Mouse (Mus musculus): Measurements from ENCODE around the gene Glod4. TPM values are rescaled to one million over a fixed set of nuclear protein-coding genes. Genes with fewer than 3 reads are reported as not detected.

The Glod4 gene
- total RNA-seq, 2 experiments from 2014 or later: 37.7 to 44.7 TPM

DNA sequence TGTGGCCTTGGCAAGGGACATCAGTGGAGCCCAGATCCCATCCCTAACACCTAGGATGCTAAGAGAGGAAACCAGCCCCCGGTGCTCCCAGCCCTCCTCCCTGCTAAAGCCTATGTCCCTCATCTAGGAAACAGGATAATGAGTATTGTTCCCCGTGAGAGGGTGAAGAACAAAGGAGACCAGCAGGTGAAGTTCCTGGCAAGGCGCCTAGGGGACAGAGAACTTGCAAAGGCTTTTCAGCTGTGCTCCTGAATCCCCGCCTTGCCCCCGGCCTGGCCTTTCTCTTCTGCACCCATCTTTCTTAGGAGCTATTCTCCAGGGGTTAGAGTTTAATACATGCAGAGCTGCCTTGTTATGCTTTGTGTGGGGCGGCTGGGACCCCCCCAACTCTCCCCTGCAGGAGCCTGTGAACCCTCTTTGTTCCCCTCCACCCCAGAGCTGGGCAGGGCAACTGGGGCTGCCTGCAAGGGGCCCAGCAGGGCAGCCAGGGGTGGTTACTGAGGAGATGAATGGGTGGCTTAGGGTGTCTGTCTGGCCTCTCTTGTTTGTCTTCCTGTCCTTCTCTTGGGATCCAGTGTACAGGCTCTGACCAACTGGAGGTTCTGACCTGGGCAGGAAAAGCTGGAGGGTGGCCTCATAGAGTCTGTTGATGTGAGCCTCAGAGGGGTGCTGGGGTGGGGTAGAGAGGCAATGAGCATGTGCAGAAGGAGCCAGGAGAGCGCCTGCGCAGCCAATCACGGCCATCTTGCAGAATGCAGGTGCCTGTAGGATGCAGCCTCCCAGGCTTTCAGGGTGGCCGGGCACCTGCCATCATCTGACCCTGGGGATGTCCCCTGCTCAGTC lies 16.9 kb upstream of the Glod4 start:
- DNase-seq: no peak
- intact Hi-C loops (cut with DNase I): no loop called here

DNA sequence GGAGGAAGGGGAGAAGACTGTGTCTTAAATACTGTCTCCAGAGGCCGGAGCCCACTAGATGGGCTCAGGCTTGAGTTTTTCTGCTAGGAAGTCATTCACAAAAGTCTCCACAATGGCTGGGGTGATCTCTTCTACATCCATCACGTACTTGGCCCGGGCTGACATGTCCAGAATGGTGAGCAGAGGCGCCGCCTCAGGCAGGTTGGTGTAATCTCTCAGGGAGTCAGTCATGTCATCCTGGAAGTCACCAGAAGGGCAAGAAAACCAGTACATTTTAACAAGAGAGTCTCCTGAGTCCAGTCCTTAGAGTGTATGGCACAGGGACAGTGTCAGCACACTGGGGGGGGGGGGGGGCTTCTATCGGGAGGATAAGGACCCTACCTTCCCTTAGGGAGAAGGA lies 15.0 kb upstream of the Glod4 start:
- intact Hi-C loops (cut with DNase I): no loop called here
- DNase-seq: no peak

DNA sequence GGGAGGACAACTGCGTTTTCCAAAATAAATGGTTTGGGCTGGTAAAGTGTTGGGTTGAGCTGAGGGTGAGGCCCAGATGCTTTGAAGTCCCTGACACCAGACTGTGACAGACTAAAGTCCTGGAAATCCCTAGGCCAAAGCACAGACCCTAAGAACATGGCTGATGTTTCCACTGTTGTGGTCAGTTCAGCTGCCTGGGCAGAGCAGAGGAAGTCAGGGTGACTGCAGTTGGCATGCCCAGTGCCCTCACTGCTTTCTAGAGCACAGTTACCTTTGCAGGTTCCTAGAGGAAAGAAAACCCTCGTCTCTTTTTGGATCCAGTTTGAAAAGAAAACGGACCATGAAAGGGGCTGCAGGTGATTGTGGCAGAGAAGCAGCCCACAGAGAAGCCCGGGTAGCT lies 13.9 kb upstream of the Glod4 start:
- intact Hi-C loops (cut with DNase I): no loop called here
- DNase-seq: no peak

DNA sequence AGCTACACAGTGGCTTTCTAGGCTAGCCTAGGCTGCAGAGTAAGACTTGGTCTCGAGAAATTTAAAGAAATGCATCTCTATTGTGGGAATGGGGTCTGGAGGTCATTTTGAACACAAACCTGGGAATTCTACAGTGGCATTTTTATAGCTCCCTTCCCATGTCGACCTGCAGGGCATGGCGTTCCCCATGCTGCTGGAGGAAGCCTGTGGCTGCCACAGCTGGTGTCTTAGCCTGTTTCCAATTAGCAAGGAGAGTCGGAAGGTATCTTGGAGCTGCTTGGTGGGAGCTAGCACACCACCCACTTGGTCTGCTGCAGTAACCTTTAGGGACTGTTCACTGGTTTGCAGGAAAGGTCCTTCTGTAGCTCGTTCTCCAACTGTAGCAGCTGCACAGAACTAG lies 12.6 kb upstream of the Glod4 start:
- DNase-seq: no peak
- intact Hi-C loops (cut with DNase I): no loop called here

DNA sequence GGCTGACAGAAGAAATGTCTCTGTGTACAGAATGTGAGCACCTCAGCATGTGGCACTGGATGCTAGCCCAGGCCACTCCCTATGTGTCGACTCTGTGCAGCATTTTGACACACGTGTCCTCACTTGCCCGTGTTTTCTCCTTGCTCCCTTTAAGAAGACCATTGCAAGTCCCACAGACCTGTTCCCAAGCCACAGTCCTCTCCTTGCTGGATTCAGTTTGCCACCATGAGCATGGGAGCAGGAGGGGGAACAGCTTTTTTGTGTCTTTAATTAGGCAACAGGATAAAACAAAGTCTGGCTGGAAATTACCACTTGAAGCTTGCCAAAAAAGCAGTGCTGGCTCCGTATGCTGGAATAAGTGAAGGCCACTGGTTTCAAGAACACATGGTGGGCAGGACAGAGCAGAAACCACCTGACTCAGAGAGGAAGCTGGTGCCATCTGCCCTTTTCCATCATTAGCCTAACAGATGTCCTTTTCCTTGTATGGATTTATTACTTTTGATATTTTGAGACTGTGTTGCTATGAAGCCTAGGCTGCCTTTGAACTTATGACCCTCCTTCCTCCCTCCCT lies 12.0 kb upstream of the Glod4 start:
- intact Hi-C loops (cut with DNase I): no loop called here
- no peak for DNase-seq

DNA sequence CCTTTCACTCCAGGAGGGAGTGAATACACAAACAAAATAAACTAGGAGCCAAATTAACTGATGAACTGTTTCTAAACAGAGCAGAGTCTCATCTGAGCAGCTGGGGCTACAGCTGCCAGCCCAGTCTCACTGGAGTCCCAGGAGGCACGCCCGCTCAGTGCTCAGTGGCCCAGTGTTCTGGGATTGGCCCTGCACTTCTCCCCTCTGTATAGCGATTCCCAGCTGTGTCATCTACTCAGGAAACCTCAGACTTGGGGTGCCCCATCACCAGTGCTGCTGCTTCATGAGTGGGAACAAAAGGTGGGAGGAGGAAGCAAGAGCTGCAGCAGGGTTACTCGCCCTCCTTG lies 10.4 kb upstream of the Glod4 start:
- no peak for DNase-seq
- intact Hi-C loops (cut with DNase I): loop anchor here (2.0 to 5.0 kb wide), 2 partner anchors 151 to 198 kb away; no protein-coding TSS in a partner anchor

DNA sequence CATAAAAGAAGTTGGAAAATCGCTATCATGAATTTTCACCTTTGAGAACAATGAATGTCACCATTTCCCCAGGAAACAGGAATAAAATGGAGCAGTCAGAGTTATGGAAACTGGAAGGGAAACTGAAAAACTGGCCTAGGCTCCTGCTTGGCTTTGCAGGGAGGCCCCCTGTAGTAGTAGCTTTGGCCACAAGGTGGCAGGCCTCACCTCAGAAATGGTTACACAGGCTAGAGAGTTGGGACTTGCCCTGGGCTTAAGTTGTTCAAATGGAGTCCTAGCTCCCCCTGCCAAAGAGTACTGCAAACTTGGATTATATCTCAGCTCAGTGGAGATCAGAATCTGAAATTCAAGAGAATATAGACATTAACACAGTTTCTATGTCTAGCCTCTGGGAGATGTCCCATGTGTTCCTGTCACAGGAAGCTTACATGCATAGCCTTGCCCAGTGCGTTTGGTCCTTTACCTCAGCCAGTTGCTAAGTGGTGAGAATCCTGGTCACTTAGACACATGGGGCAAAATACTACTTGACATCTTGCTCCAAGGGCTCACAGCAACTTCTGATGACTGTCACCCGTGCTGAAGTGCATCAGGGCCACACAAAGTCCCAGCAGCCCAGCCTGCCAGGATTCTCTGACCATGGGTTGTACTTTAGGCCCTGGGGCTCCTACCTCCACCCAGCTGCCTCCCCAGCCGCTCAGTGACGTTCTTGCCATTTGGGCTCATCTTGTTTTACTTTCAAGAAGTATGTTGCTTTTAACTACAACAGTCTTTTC lies 9.8 kb upstream of the Glod4 start:
- peak; percentile 87 to 93 for DNase-seq
- intact Hi-C loops (cut with DNase I): loop anchor here (2.0 to 5.0 kb wide), 2 partner anchors 151 to 199 kb away; no protein-coding TSS in a partner anchor

DNA sequence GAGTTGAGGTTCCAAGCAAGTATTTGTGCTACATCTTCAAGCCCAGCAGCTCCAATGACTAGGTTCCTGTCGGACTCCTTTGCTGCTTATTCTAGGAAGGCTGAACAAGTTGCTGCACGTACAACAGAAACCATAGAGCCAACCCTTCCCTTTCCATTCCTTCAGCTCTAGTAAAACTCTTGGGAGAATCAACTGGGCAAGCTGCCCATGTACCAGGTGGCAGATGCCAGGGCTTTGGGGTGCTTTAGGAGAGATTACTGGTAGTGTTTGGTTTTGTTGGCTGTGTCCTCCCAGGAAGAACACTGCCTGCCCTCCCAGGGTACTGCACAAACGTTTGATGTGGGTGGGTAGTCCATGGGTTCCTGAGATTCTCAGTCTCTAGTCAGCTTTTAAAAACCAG lies 8.5 kb upstream of the Glod4 start:
- no peak for DNase-seq
- intact Hi-C loops (cut with DNase I): loop anchor here (2.0 to 5.0 kb wide), 2 partner anchors 153 to 200 kb away; no protein-coding TSS in a partner anchor

DNA sequence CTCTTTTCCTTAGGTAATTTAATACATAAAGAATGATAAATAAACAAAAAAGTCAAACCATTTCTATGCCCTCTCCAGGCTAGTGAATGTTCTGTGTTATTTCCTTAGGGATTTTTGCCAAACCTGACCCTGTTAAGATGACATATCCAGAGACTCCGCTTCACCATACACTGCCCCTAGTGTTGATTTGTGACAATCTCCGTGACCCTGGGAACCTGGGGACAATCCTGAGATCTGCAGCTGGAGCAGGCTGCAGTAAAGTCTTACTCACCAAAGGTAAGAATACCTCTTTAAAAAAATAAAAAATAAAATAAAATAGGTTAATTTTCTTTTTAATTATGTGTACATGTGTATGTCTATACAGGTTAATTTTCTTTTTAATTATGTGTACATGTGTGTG lies 3.7 kb upstream of the Glod4 start:
- intact Hi-C loops (cut with DNase I): no loop called here
- DNase-seq: no peak

DNA sequence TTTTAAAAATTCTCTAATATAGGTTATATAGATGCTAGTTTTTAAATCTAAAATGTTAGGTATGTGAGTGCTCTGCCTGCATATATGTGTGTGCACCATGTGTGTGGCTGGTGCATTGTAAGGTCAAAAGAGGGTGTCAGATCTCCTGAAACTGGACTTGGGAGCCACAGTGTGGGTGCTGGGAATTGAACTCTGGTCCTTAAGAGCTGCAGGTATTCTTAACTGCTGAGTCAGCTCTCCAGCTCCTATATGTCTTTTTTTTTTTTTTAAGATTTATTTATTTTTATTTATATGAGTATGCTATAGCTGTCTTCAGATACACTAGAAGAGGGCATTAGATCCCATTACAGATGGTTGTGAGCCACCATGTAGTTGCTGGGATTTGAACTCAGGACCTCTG lies 2.9 kb upstream of the Glod4 start:
- DNase-seq: no peak
- intact Hi-C loops (cut with DNase I): no loop called here

DNA sequence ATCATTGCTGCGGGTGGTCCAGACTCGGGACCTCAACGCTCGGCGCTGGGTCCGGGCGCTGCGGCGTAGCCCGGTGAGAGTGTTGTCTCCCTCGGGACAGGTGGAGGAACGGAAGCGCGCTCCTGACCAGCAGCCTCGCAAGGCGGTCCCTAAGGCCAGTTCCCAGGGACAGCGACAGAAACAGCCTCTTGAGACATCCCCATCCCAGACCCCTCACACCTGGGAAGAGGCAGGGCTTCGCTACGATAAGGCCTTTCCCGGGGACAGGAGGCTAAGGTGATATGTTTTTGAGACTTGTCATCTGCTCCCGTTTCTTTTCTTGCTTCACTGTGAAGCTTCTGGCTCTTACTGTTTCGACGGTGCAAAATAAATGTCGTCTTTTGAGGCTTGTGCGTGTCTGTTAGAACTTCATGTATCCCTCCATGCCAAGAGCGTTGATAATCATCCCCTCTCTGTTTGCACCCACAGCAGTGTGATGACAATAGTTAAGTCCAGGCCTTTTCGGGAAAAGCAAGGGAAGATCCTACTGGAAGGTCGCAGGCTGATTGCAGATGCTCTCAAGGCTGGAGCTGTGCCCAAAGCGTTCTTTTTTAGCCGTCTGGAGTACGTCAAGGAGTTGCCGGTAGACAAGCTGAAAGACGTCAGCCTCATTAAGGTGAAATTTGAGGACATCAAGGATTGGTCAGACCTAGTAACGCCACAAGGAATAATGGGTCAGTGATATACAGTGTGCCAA lies 454 bp upstream of the Glod4 start:
- DNase-seq: no peak
- intact Hi-C loops (cut with DNase I): no loop called here

DNA sequence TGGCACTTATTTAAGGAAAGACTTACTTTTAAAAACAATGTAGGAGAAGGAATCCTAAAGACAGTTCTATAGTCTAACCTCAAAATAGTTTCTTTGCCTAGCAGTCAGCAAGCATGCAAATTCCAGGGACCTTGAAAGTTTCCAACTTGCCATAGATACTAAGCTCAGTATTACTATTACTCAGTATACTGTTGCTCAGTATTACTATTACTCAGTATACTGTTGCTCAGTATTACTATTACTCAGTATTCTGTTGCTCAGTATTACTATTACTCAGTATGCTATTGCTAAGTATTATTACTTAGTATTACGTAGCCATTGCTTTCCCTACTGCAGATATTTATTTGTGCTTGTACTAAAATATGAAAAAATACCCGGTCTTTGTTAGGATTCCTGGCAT lies 3.8 kb downstream of the Glod4 start:
- intact Hi-C loops (cut with DNase I): no loop called here
- no peak for DNase-seq

DNA sequence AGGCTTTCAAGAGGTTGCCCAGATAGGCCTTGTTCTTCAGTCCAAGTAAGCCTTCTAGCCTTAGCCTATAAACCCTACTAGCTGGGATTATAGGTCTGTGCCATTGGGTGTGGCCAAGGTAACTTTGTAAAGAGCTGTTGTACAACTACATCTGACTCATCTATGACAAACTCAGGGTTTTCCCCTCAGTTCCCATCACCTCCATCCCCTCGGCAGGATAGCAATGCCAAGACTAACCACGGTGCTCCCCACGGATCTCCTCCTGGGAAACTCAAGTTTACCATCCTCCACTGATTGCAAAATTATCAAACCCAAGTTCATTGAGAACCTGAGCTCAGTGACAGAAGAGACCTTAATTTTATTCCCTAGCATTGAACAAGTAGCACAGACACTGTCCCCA lies 7.4 kb downstream of the Glod4 start:
- DNase-seq: no peak
- intact Hi-C loops (cut with DNase I): no loop called here

DNA sequence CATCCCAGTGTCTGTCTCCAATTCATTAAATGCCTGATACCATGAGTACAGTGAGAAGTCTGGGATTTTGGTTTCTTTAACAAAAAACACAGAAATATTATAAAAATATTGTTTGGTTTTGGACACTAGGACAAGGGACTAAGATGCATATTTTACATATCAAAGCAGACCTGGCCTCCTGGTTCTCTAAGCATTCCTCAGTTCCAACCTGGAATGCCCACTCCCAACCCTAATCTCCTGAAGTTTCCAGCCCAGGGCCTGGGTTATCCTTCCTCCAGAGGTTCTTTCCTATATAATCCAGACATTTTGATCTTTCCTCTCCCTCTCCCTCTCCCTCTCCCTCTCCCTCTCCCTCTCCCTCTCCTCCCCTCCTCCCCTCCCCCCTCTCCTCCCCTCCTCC lies 18.5 kb downstream of the Glod4 start:
- DNase-seq: no peak
- intact Hi-C loops (cut with DNase I): no loop called here

DNA sequence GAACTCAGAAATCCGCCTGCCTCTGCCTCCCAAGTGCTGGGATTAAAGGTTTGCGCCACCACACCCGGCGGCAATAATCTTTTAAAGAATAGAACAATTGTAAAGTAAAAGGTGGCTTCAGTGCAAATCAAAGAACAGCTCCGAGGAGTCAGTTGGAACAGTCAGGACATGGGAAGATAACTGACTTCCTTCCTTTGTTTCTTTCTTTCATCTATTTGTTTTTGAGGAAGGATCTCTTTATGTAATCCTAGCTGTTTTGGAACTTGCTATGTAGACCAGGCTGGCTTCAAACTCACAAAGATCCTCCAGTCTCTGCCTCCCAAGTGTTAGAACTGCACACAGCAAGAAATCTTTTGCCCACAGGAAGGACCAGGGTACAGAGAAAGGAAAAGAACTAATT lies 18.9 kb downstream of the Glod4 start:
- DNase-seq: no peak
- intact Hi-C loops (cut with DNase I): no loop called here

DNA sequence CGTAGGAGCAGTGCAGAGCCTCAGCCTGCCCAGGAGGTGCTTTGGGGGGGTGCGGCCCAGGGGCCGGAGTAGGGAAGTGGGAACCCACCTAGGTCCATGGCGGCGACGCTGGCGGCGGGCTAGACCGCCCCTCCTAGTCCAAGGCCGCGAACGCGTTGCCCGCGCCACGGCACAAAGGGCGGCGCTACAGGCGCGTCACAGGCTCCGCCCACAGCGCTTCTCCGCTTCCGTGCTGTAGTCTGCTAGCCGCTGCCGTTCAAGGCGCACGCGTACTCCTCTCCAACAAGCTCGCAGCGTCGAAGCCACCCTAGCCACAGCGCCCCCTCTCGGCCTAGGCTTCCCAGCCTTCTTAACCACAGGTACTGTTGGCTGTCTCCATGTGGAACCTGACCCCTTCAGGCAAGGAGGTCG lies 26.1 kb downstream of the Glod4 start, which contains the start of the genes Dbil5 and Gemin4:
TSS of gene Dbil5 (plus strand) at position 219 of the 411 bp plus-strand sequence.
TSS of gene Gemin4 (minus strand) at position 275 of the 411 bp plus-strand sequence.
- peak; percentile 97 to 98 for DNase-seq
- intact Hi-C loops (cut with DNase I): no loop called here

DNA sequence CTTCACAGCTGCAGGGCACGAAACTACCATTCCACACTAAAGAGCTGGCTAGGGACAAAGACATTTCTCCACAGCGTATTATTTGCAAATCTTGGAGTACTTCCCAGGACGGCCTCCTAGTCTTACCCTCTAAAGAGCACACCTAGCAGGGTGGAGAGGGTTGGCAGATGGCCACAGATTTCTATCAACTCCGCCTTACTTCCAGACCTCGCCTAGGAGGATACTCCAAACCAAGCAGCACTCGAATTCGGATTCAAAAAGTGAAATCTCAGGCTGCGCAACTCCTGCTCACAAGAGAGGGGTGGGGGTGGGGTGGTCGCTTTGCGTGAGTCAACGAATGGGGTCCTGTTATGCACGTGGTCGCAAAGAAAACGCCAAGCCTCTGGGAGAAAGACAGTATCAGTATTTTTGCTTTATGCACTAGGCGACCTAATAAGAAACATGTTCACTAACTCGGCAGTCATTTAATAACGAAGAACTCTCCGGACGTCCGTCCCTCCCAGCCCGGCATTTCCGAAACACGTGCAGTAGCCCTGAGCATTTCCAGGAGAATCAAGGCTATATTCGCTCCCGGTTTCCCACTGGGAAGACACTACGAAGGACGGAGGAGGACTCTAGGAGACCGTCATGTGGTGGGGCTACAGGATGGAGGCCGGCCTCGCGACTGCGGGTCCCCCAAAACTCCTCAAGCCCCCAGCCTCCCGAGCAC lies 26.7 kb downstream of the Glod4 start:
- intact Hi-C loops (cut with DNase I): no loop called here
- DNase-seq: peak; percentile 27 to 40

DNA sequence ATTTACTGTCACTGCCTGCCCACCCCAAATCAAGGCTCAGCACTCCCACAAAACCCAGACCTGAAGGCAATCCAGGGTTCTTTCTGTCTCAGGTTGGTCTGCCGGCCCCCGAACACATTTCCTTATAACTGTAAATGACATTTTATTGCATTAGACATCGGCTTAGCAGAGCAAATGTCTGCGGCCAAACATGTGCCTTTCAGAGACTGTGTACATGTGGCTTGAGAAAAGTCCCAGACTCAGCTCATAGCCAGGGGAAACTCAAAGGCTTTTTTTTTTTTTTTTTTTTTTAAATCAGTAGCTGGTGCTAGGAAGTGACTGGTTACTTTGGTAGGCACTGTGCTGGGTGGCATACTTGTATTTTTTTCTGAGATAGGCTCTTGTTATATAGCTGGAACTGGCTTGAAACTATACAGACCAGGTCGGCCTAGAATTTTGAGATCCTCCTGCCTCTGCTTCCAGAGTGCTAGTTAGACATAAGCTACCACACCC lies 27.4 kb downstream of the Glod4 start:
- intact Hi-C loops (cut with DNase I): no loop called here
- no peak for DNase-seq

DNA sequence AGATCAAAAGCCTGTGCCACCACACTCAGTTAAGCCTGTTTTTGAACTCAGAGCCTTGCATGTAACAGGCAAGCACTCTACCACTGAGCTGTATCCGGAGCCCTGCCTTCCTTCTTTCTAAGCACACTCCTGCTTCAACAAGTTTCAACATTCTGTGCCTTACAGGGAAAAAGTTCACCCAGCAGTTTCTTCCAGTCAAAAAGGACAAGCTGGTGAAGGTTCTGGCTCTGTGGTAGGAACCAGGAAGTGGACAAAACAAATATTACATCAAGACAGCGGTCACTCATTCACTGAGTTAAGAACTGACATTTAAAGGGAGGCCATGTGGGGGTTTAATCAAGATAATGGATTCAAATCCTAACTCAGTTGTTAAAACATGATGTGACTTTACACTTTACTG lies 28.5 kb downstream of the Glod4 start:
- intact Hi-C loops (cut with DNase I): no loop called here
- no peak for DNase-seq

DNA sequence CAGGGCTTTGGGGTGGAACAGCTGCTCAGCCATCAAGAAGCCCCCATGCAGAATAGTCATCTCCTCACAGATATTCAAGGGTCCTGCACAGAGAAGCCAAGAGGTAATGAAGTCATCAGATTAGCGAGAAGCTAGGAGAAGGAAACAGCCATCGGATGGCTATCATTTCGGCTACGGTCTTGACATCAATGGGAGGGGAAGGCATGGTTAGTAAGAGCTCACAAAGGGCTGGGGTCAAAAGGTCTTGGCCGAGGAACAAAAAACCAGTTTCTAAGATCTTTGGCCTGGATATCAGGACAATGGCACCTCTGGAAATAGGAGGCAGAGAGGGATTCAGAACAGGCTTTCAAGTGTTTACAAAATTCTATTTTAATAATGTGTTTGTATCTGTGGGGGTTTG lies 29.7 kb downstream of the Glod4 start:
- no peak for DNase-seq
- intact Hi-C loops (cut with DNase I): no loop called here
